Mouse (Mus musculus): Measurements from ENCODE around the gene Eaf2.

DNA sequence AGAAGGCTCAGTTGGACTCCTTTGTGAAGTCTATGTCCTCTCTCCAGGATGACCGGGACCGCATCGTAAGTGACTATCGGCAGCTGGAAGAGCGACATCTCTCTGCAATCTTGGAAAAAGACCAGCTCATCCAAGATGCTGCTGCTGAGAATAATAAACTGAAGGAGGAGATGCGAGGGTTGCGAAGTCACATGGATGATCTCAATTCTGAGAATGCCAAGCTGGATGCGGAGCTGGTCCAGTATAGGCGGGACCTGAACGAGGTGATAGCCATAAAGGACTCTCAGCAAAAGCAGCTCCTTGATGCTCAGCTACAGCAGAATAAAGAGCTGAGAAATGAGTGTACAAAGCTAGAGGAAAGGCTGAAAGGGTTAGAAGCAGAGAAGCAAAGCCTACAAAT lies 43.7 kb upstream of the Eaf2 start:
- TF ChIP-seq POLR2A (IDR thresholded peaks at IDR 0.05; ENCODE audit: low read depth, low read length), result no peak
- TF ChIP-seq CTCF (IDR thresholded peaks at IDR 0.05; ENCODE audit: borderline replicate concordance, insufficient read depth, low read length), result no peak
